Mouse (Mus musculus): Measurements from ENCODE around the gene Nfe2l2.

Nfe2l2 gene

GRCm38 (mm10) chr2:75704234-75705161, at the start of gene Nfe2l2:
Nfe2l2 (minus strand) TSS chr2:75704641.
- peak; percentile 82 for DNase-seq (ENCODE audit: extremely low read depth, low read depth, low spot score)

DNA sequence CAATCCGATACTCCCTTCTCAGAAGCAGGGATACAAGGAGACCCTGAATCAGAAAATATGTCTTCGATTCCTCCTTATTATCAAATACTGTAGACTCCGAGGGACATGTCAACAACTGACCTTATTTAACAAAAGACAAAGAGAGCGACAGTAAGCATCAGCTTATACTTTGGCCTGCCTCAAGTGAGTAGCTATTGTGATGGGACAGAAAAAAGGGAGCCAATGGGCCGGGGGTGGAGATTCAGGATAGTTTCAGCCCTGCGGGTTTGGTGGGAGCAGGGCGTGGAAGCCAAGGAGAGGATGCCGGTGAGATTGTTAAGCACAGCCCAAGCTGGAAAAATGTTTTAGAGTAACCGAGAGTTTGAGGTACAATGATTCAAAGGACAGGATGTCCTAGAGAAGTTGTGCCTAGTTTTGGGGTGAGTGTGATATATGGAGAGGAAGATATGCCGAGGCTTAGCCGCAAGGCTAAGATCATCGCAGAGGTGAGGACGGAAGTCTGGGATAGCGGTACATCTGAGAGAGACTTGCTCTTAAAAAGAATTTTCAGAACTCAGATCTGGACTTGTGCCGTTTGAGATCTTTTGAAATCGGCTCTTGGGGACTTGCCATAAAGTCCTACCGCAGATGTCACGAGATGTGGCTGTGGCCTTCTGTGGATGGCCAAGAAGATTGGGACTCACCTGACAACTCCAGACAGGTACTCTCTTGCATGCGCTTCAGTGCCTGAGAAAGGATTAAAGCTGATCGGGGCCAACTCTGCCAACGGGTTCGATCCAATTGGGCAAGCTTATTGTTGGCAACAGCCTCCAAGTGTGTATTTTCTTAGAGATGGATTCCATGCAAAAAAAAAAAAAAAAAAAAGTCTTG, 48.1 kb upstream of the Nfe2l2 start:
- DNase-seq (ENCODE audit: extremely low read depth, low read depth, low spot score) = peak; percentile 81

DNA sequence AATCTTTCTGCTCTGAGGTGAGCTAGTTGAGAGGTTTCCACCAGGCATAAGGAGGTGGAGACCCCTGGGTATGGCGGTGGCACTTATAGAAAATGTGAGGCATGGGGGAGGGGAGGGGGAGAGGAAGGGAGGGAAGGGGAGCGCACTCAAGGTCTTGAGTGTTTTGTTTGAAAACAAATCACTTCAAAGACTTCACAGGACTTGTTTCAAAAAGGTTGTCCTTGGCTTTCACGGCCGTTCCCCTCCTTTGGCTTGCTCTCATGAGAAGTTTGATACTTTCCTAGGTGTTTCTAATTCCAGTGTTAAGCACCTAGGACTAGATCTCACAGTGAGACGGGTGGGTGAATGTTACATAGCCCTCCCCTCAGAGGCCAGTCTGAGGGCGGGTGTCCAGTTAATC, 47.5 kb upstream of the Nfe2l2 start:
- DNase-seq (ENCODE audit: extremely low read depth, low read depth, low spot score) = no peak

DNA sequence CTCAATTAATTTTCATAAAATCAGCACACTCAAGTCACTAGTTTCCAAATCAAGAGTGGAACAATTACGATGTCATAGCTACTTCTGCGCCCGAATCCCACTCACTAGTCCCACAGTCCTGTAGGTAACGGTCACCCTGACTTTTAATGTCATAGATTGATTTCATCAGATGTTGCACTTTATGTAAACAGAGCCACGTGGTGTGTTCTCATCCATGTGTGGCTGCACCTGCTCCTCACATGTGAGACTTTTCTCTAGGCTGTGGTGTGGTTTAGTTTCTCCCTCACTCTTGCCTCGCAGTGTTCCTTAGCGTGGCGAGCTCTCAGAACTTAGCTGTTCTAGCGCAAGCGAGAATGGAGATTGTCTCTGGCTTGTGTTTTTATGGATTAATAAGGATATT, 46.4 kb upstream of the Nfe2l2 start:
- DNase-seq (ENCODE audit: extremely low read depth, low read depth, low spot score) = no peak

DNA sequence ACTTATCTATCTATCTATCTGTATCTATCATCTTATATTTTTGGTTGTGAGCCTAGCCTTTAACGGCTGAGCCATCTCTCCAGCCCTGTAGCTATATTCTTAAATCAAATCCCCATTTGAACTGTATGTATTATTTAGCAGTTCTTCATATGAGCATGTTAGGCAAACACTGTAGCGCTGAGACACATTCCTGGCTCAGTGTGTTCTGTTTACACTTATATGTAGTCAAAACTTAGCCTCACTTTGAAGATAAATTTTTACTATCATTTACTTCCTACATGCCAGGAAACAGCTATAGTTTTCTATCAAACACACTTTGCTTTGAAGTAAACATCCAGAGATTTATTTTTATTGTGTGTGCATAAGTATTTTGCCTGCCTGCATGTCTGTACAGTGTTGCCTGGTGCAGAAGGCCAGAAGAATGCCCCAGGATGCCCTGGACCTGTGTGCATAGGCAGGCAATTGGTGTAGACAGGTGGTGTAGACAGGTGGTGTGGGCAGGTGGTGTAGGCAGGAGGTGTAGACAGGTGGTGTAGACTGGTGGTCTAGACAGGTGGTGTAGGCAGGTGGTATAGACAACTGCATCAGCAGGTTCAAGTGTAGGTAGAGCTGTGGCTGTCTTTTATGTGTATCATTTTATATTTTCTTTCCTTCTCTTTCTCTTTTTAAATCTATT, 45.7 kb upstream of the Nfe2l2 start:
- DNase-seq (ENCODE audit: extremely low read depth, low read depth, low spot score) = no peak

DNA sequence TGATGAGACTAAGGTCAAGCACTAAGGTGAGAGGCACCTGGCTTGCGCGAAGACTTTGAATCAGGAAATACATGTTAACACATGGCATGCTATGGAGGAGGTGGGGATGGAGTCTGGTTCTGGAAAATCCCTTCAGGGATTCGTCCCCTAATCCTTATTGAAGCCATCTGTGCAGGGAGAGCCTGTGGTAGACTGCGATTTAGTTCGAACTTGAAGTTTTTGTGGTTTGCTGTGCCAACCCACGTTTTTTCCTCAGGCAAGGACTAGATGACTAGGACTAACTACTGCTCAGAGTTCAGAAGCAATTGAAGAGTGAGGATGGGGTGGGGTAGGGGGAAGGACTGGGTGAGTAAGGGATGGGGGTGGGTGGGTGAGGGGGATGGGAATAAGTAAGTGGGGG, 44.4 kb upstream of the Nfe2l2 start:
- no peak for DNase-seq (ENCODE audit: extremely low read depth, low read depth, low spot score)

GRCm38 (mm10) chr2:75737006-75737503, 32.6 kb upstream of the Nfe2l2 start:
- DNase-seq (ENCODE audit: extremely low read depth, low read depth, low spot score) = peak; percentile 79

- DNase-seq (ENCODE audit: extremely low read depth, low read depth, low spot score) = no peak
Observed at GRCm38 (mm10) chr2:75734196-75734865, 29.9 kb upstream of the Nfe2l2 start.

- DNase-seq (ENCODE audit: extremely low read depth, low read depth, low spot score) = no peak
Observed at GRCm38 (mm10) chr2:75733177-75733576, 28.7 kb upstream of the Nfe2l2 start.

GRCm38 (mm10) chr2:75731929-75732328, 27.5 kb upstream of the Nfe2l2 start:
- DNase-seq (ENCODE audit: extremely low read depth, low read depth, low spot score) = no peak

GRCm38 (mm10) chr2:75731233-75731651, 26.8 kb upstream of the Nfe2l2 start:
- no peak for DNase-seq (ENCODE audit: extremely low read depth, low read depth, low spot score)

- no peak for DNase-seq (ENCODE audit: extremely low read depth, low read depth, low spot score)
Observed at GRCm38 (mm10) chr2:75730052-75730451, 25.6 kb upstream of the Nfe2l2 start.

DNA sequence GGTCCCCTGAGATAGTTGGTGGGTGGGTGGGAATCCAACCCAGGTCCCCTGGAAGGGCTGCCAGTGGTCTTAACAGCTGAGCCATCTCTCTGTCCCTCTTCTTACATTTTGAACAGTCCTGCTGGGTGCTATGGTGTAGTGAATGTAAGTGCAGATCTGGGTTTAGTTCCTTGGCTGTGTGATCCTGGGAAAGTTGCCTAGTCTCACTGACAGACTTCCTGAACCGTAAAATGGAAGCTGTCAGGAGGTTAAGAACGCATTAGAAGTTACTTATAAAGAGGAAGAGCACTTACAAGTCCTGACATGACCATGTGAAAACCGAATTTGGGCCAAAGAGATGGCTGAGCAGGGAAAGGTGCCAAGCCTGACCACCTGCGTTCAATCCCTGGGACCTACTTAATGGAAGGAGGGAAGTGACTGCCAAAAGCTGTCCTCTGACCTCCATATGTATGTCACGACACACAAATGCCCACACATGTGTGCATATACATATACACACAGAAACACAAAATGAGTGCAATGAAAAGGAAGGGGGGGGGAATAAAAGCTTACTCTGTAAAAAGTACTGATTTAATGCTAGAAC, 20.5 kb upstream of the Nfe2l2 start:
- no peak for DNase-seq (ENCODE audit: extremely low read depth, low read depth, low spot score)

DNA sequence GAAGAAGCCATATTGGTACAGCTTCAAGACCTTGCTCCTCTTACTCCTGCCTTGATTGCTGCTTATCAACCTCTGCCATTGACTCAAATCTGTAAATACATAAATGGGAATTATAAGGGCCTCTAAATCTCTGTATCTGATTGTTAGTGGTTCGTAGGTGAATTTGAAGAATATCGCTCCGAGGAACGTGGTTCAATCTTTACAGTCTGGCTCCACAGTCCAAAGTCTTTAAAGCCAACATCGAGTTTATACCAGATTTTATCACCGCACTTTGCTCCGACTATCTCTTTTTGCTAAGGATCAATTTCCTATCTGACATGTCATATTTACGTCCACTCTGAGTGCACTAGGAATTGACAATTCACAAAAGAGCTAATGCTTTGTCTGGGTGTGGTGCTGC, 19.0 kb upstream of the Nfe2l2 start:
- DNase-seq (ENCODE audit: extremely low read depth, low read depth, low spot score) = no peak

DNA sequence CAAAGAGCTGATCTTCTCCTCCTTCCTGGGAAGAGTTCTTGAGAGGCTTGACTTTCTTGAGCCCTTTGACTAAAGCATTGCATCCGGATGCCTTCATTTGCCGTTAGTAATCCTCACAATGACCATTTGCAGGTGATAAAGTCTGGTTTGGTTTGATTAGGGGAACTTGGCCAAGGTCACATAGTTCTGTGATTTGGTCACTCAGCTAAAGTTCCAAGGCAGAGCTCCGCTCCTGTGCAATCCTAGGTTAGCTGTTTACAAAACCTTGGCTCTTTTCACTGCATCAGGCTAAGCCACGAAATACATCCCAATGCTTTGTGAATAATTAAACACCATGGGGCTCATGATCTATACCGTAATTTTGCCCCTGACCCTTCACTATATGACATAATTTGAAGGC, 18.5 kb upstream of the Nfe2l2 start:
- no peak for DNase-seq (ENCODE audit: extremely low read depth, low read depth, low spot score)

DNA sequence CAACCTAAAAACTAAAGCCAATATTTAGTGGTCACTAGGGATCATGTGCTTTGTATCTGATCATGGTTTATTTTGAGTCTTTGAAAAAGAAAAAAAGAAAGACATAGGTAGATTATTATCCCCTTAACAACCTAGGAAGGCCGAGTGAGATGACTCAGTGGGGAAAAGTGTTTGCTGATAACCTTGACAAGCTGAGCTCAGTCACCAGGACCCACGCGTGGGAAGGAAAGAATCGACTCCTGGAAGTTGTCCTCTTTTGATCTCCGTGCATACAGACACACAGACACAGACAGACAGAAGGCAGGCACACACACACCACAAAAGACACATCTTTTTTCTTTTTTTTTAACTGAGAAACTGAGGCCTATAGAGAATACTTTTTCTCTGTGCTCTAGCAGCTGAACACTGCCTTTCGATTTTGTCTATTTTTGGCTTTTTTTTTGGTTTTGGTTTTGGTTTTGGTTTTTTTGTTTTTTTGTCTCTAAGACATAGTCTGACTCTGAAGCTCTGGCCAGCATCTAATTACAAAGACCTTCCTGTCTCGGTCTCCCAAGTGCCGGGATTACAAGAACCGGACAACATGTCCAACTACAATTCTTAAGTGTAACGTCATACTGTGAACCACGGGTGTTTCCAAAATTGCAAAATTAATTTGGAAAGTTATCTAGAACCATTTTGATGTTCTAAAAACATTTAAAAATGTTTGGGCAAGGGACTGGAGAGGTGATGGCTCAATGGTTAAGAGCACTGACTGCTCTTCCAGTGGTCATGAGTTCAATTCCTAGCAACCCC, 16.0 kb upstream of the Nfe2l2 start:
- DNase-seq (ENCODE audit: extremely low read depth, low read depth, low spot score) = no peak

DNA sequence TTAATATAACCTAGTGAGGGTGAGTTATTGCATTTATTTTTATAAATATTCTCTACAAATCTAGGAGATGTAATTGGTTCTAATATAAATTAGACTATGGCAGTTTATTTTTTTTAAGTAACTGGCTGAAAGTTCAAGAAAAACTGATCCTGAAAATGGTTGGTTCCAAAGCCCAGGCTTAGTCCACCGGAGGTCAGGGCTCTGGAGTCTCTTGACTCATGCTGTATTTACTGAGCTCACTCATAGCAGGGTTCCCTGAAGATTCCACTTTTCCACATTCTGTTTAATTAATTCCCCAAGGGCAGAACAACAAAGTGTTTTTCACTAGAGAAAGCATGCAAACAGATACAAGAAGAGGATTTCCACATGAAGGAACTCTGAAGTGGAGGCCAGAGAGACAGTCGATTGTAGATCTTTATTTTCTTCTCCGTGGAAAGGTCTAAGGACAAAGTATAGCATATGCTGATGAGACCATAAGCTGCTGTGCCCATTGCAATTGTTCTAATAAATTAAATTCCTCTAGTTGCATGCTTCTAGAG, 15.0 kb upstream of the Nfe2l2 start:
- no peak for DNase-seq (ENCODE audit: extremely low read depth, low read depth, low spot score)

- DNase-seq (ENCODE audit: extremely low read depth, low read depth, low spot score) = peak; percentile 63
Observed at GRCm38 (mm10) chr2:75716046-75717016, 11.9 kb upstream of the Nfe2l2 start.

Measured in fat pad, adult 2 months (tissue).